In genomic region chr12:112518105-112518504, GRCm38 (mm10) we compare ENCODE assay signal across 12 mouse cellular contexts. TPM values are rescaled to one million over a fixed set of nuclear protein-coding genes. Genes with fewer than 3 reads are reported as not detected.
DNase-seq lines count a peak whose midpoint lies in the region; ATAC-seq and TF ChIP-seq lines count a peak whose summit lies in the region.
"Had no signal": no experiment of that assay in that cellular context is flagged by ENCODE, and none has a peak within 500 bp of the region (broad histone marks: within the 10 kb centered on the region; RNA-seq: fewer than 3 reads in every experiment).

No protein-coding gene starts in this region.

- H3K9me3 ChIP-seq in forebrain, postnatal 0 days (ENCODE audit: low read length) = no peaks in the 10 kb centered on the region
- no peaks in the 10 kb centered on the region for H3K9me3 ChIP-seq in liver, embryonic 15.5 days (replicated peaks)
- H3K9me3 ChIP-seq: limb, embryonic 15.5 days had no signal

- WGBS in heart, adult 2 months = 9% methylated on average over 4 of the region's 4 CpGs
- 32% methylated on average over 4 of the region's 4 CpGs for WGBS in forebrain, postnatal 0 days
- 13% methylated on average over 4 of the region's 4 CpGs for WGBS in liver, embryonic 15.5 days (ENCODE audit: insufficient replicate concordance)

- H3K27ac ChIP-seq in heart, adult 2 months = no peak overlapping the region
- H3K27ac ChIP-seq in forebrain, postnatal 0 days (ENCODE audit: low read depth, low read length) = peak overlapping the region; percentile 62; the same call in 1 of the 2 replicates
- H3K27ac ChIP-seq in liver, embryonic 15.5 days (replicated peaks) = no peak overlapping the region
- H3K27ac ChIP-seq: limb, embryonic 15.5 days had no signal

- no peak overlapping the region for H3K4me3 ChIP-seq in heart, adult 2 months
- no peak overlapping the region for H3K4me3 ChIP-seq in forebrain, postnatal 0 days (ENCODE audit: low read depth, low read length)
- H3K4me3 ChIP-seq in liver, embryonic 15.5 days (replicated peaks) = no peak overlapping the region
- H3K4me3 ChIP-seq: limb, embryonic 15.5 days had no signal

- H3K4me2 ChIP-seq in forebrain, postnatal 0 days (ENCODE audit: low read depth) = no peak overlapping the region
- no peak overlapping the region for H3K4me2 ChIP-seq in liver, embryonic 15.5 days
- H3K4me2 ChIP-seq: limb, embryonic 15.5 days had no signal

- no peaks in the 10 kb centered on the region for H3K79me2 ChIP-seq in heart, adult 2 months (replicated peaks; ENCODE audit: control insufficient read depth, insufficient read depth, low read length)

- peak; percentile 34; the same call in 1 of the 2 replicates for ATAC-seq in forebrain, postnatal 0 days
- ATAC-seq in liver, embryonic 15.5 days (ENCODE audit: insufficient read depth) = peak; percentile 52; the same call in 1 of the 2 replicates
- no peak for ATAC-seq in granulocyte monocyte progenitor cell, adult 5-6 weeks (replicated peaks; ENCODE audit: poor library complexity, severe bottlenecking)

- peak; percentile 88 for TF ChIP-seq EP300 in heart, adult 2 months (IDR thresholded peaks at IDR 0.05; ENCODE audit: insufficient read depth, low read depth, low read length)

- no peak overlapping the region for H3K9ac ChIP-seq in heart, adult 2 months (ENCODE audit: low read depth, low read length)
- H3K9ac ChIP-seq in forebrain, postnatal 0 days = no peak overlapping the region
- H3K9ac ChIP-seq in liver, embryonic 15.5 days = no peak overlapping the region
- H3K9ac ChIP-seq: limb, embryonic 15.5 days had no signal

- peak; percentile 38; the same call in 1 of the 2 replicates for TF ChIP-seq POLR2A in heart, adult 2 months (IDR thresholded peaks at IDR 0.05; ENCODE audit: insufficient read depth, low read depth, low read length)

- no peaks in the 10 kb centered on the region for H3K27me3 ChIP-seq in heart, adult 2 months (ENCODE audit: control insufficient read depth, insufficient read depth, low read length)
- no peaks in the 10 kb centered on the region for H3K27me3 ChIP-seq in forebrain, postnatal 0 days (ENCODE audit: insufficient read depth, low read length)
- H3K27me3 ChIP-seq in liver, embryonic 15.5 days = no peaks in the 10 kb centered on the region; the same call in 1 of the 2 replicates

- H3K4me1 ChIP-seq in heart, adult 2 months (ENCODE audit: control insufficient read depth, insufficient read depth, low read length) = peaks cover 11% of the 10 kb centered on the region
- H3K4me1 ChIP-seq in forebrain, postnatal 0 days (ENCODE audit: insufficient read depth) = peaks cover 18% of the 10 kb centered on the region
- peaks cover 5% of the 10 kb centered on the region; the same call in 1 of the 2 replicates for H3K4me1 ChIP-seq in liver, embryonic 15.5 days (replicated peaks)

- no peak for TF ChIP-seq CTCF in heart, adult 2 months (IDR thresholded peaks at IDR 0.05)
- TF ChIP-seq CTCF in forebrain, postnatal 0 days (IDR thresholded peaks at IDR 0.05; ENCODE audit: low read depth) = no peak

- intact Hi-C loops in heart, adult 2 months (cut with DNase I) = no loop called here

- DNase-seq in heart, adult 2 months = peak in 1 of 2 experiments; percentile 24
- DNase-seq in heart, postnatal 4 days = no peak
- peak; percentile 84 for DNase-seq in MN1 (ENCODE audit: low spot score)
- no peak for DNase-seq in forebrain, postnatal 0 days
- DNase-seq in left cerebral cortex, adult 18-20 months (ENCODE audit: low spot score in 2 of 2) = no peak
- no peak for DNase-seq in left cerebral cortex, adult 9 months (ENCODE audit: low spot score in 2 of 2)
- DNase-seq: cerebellum, adult 9-10 months; thymus, adult 18-20 months had no signal

- no peaks in the 10 kb centered on the region for H3K36me3 ChIP-seq in heart, adult 2 months (ENCODE audit: control insufficient read depth, insufficient read depth, low read length)
- no peaks in the 10 kb centered on the region for H3K36me3 ChIP-seq in forebrain, postnatal 0 days (ENCODE audit: insufficient read depth)
- no peaks in the 10 kb centered on the region for H3K36me3 ChIP-seq in liver, embryonic 15.5 days (replicated peaks)
- H3K36me3 ChIP-seq: limb, embryonic 15.5 days had no signal

RNA-seq across cellular contexts. Expression of gene Tmem179, which starts 1.6 kb away (rescaled TPM):
- not detected for total RNA-seq in heart, adult 2 months (2021)
- 0.44 and 0.62 TPM in 2 replicates for polyA plus RNA-seq in heart, adult 2 months (2012; rRNA removed)
- total RNA-seq in heart, postnatal 4 days (2021) = under 1 TPM; 0.11 to 0.12 TPM
- 96.1 and 119 TPM in 2 replicates for total RNA-seq in forebrain, postnatal 0 days (2014; rRNA removed)
- 84.0 and 112 TPM in 2 replicates for polyA plus RNA-seq in forebrain, postnatal 0 days (2015; fragmentation: Nextera tagmentation; extraction: Ambion mirVana)
- polyA plus RNA-seq in liver, embryonic 15.5 days (2015; fragmentation: Nextera tagmentation; extraction: Ambion mirVana) = 0.03 and 0.05 TPM in 2 replicates
- 100 to 1,000 TPM; 117 to 118 TPM for total RNA-seq in left cerebral cortex, adult 18-20 months (2021)
- total RNA-seq in granulocyte monocyte progenitor cell, adult 5-6 weeks (2014; fragmentation: Nextera tagmentation) = not detected in 2 replicates
- total RNA-seq in granulocyte monocyte progenitor cell, adult 5-6 weeks (2017) = not detected in 2 replicates
- total RNA-seq: gastrocnemius, adult 18-20 months had no signal

RNA-seq across cellular contexts. Expression of gene A530016L24Rik, which starts 28.9 kb away (rescaled TPM):
- total RNA-seq in heart, adult 2 months (2021) = 10 to 100 TPM; 34.7 to 38.6 TPM
- 52.9 and 63.1 TPM in 2 replicates for polyA plus RNA-seq in heart, adult 2 months (2012; rRNA removed)
- 10 to 100 TPM; 25.6 to 26.5 TPM for total RNA-seq in heart, postnatal 4 days (2021)
- total RNA-seq in forebrain, postnatal 0 days (2014; rRNA removed) = 0.10 TPM in 1 of 2 replicates, not detected in the other
- not detected in 2 replicates for polyA plus RNA-seq in forebrain, postnatal 0 days (2015; fragmentation: Nextera tagmentation; extraction: Ambion mirVana)
- 0.07 TPM in 1 of 2 replicates, not detected in the other for polyA plus RNA-seq in liver, embryonic 15.5 days (2015; fragmentation: Nextera tagmentation; extraction: Ambion mirVana)
- under 1 TPM in 1 of 2 experiments, not detected in 1; 0.21 TPM for total RNA-seq in left cerebral cortex, adult 18-20 months (2021)
- total RNA-seq in granulocyte monocyte progenitor cell, adult 5-6 weeks (2014; fragmentation: Nextera tagmentation) = not detected in 2 replicates
- total RNA-seq in granulocyte monocyte progenitor cell, adult 5-6 weeks (2017) = not detected in 2 replicates

Comparison
In these comparisons a context has a peak if more than half of its experiments do, and no peak if none do; other contexts are left out.
1. RNA of gene Tmem179, which starts 1.6 kb away (total RNA-seq): 96.1 to 119 TPM in forebrain, postnatal 0 days and 117 to 118 TPM in left cerebral cortex, adult 18-20 months; 0.11 to 0.12 TPM in heart, postnatal 4 days, not detected in heart, adult 2 months and not detected in granulocyte monocyte progenitor cell, adult 5-6 weeks; every median in the first group is over 10 times any median in the second.
2. RNA of gene A530016L24Rik, which starts 28.9 kb away (total RNA-seq): 34.7 to 38.6 TPM in heart, adult 2 months and 25.6 to 26.5 TPM in heart, postnatal 4 days; 0.21 TPM in left cerebral cortex, adult 18-20 months, 0.10 TPM in forebrain, postnatal 0 days and not detected in granulocyte monocyte progenitor cell, adult 5-6 weeks; every median in the first group is over 10 times any median in the second.